Mouse (Mus musculus) layer of hippocampus, postnatal 14 days (tissue): ENCODE measurements around the gene Krt76. TPM values are rescaled to one million over a fixed set of nuclear protein-coding genes. Genes with fewer than 3 reads are reported as not detected.

Experiments used
- DNase-seq, 2 experiments: peaks; one replicate each; pipeline ENCODE4 v3.0.0; 2021 to 2022; ENCODE audit warnings: low spot score in 2 of 2, mixed read lengths in 1 of 2
- microRNA-seq, 2 experiments: library from miRNA; unstranded; fragments of <30 nt; microRNA quantifications; one replicate each; pipeline ENCODE4 v1.2.0; 2021
- total RNA-seq, 2 experiments: library from RNA; stranded (reverse); gene quantifications; 2 replicates each; pipeline ENCODE4 v1.2.3; 2021

Gene Krt76
- total RNA-seq, 2 experiments from 2014 or later: not detected

DNA sequence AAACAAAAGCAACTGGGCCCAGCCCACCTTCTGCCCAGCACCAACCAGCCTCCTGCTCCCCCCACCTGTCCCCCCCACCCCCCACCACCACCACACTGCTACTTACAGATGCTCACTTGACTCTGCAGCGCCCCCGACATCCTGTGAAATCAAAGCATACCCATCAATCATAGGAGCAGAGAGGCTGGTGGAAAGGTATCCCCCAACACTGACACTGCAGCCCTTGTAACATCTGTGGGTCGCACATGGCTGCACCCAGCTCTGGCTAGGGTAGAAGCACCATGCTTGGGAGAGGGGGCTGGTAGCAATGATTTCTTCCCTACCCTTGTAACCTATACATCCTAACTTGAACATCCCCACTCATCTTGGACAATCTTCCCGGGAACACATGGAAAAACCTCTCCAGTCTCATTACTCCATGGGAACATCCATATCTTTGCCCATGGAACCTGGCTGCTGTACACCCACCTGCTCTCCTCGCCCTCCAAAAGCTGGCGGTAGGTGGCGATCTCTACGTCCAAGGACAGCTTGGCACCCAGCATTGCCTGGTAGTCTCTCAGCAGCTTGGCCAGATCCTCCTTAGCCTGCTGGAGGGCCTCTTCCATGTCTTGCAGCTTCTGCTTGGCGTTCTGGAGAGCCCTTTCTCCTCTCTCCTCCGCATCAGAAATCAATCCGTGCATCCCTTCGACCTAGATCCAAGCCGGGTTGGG, 32.1 kb downstream of the Krt76 start:
- no peak for DNase-seq

DNA sequence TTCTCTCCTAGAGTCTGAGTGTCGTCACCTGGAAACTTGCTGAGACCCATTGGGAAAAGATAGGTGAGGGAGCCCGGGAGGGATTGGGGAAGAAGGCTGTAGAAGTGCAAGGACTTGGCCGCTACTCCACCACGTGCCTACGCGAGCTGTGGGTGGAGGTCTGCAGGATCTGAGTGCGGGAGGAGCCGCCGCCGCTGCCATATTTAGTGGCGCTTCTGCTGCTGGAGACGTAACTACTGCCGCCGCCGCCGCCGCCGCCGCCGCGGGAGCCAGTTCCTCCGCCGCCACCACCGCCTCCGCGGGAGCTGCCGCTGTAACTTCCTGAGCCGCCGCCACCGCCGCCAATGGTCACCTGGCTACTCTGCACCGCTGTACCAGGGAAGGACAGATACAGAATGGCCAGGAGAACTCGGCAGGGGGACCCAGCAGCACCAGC, 33.0 kb downstream of the Krt76 start:
- peak in 1 of 2 experiments; percentile 24 for DNase-seq

DNA sequence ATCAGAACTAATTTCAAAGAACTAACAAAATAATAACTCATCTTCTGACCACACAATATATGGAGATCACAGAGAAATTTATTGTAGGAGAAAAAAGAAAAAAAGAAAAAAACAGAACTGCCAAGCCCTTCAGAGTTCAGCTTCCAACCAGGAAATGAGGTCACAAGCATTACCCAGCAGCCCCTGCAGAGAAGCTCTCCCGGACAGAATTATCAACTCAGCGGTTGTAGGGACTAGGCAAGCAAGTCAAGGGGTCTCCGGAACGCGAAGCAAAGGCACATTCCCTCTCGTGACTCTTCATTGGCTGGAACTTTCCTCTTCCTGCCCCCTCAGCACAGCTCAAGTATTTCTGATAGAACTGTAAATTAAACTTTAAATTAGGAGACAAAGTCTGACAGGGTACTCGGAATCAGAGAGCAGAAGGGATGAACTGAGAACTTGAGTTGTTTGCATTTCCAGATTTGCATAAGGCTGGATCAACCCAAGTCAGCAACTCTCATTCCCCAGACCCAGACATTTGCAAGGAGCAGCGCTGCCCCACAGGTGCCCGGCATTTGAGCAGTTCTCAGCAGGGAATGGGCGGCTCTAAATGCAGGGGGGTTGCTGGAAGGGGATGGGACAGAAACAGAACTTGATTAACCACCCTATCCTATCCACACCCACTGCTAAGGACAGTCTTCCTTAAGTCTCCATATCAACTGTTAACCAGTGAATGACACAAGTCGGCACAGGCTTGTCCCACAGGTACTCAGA, 33.9 kb downstream of the Krt76 start:
- no peak for DNase-seq

DNA sequence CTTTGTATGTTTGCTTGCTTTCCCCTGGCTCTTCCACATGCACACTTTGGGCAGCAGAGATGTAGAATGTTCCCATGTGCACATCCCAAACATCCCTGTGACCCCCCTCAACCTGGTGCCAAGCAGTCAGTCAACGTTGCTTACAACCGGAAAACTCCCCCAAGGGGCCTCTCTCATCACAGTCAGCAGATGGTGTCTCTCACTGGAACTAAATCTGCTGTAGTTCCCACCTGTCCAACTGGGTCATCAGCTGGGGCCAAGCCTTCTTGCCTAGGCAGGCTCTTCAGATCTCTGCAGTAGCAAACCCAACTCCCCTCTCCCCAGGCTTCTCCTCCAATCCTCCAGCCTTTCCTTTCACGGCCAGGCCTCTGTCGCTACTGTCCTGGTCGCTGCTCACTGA, 36.0 kb downstream of the Krt76 start:
- DNase-seq: no peak

DNA sequence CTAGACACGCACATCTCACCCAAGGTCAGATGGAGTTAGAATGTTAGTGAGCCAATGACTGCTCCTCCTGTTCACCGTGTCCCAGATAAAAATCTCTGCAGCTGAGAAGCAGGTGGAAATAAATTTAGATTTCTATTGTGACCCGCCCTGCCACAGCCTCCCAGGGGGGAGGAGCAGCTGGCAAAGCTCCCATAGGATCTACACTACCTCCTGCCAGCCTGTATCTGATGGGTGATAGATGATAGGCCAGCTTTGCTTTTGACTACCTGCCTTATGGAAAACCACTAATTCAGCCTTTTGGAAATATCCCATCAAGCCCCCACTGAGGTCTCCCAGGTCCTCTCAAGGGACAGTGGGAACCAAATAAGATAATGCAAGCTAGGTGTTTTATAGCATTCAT, 37.0 kb downstream of the Krt76 start:
- DNase-seq: no peak

DNA sequence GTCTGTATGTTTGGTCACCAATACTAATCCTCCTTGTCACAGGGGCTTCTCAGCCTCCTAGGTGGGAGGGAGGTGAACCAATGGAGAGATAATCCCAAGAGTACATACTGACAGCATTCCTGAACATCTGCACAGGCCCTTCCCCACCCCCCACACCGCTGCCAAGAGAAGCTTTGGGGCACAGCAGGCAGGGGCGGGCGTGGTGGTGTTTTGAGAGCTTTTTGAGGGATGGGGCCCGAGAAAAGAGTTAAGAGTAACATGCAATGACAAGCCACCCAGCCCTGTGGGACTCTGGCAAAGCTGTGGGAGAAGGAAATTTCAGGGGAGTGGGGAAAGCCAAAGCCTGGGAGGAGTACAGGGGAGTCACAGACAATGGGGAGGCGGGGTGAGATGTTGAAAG, 38.4 kb downstream of the Krt76 start:
- no peak for DNase-seq

DNA sequence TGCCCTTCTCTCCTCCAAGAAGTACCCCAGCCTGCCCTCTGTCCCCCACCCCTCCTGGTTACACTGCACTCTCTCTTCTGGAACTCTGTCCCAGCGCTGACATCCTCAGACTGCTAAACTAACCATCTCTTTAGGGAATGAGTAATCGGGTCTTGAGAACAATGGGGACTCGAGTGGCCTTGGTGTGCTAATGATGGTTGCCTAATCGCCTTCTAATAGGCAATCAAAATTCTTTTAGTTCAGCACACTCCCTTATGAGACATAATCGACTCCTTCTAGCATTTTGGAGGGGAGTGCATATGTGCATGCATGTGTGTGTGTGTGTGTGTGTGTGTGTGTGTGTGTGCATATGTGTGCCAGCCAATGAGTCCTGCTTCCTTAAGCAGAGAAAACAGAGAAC, 40.1 kb downstream of the Krt76 start:
- no peak for DNase-seq

DNA sequence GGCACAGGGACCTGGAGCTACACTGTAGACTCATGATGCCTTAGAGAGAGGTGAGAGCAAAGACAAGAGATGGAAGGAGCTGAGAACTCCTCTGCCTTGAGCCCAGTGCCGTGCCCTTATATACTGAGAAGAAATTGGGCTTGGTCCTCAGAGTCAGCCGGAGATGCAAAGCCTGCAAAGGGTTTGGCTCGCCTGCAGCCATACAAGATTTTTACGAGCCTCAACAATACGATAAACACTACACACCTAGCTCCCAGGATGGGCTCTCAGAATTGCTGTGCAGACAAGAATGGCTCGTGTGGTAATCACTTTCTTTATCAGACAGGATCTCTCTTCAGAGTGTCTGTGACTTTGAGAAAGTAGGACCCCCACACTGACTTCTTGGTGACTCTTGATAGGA, 42.0 kb downstream of the Krt76 start, which contains the start of gene Krt1:
Krt1 (minus strand) TSS at position 101 of the 400 bp plus-strand sequence.
- no peak for DNase-seq

DNA sequence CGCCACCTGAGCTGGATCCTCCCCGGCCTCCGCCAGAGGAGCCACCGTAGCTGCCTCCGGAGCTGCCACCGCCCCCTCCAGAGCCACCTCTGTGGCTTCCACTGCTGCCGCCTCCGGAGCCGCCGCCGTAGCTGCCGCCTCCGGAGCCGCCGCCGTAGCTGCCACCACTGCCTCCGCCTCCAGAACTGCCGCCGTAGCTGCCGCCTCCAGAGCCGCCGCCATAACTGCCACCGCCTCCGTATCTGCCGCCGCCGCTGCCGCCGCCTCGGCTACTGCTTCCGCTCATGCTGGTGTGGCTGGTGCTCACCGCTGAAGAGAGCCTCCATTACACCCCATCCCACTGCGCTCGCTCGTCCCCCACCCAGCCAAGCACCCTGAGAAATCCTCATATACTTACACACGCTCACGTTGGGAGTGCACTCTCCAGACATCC, 46.7 kb downstream of the Krt76 start:
- DNase-seq: peak; percentile 24 to 49

DNA sequence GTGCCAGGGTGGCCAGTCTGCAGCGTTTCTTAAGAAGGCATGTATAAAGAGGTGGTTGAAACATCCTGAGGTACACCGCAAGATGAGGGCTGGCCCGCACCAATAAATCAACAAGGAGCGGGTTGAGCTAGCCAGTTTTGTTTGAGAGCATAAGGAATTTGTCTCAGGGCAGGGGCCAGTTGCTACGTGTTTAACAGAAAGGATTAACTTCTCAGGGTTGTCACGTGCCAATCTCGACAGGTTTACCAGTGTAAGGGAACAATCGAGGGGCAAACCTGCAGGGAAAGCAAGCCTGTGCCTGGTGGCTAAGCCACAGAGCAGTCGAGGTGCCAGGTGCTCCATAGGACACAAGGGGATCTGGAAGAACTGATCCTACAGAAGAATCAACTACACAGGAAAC, 49.5 kb downstream of the Krt76 start:
- DNase-seq: no peak

DNA sequence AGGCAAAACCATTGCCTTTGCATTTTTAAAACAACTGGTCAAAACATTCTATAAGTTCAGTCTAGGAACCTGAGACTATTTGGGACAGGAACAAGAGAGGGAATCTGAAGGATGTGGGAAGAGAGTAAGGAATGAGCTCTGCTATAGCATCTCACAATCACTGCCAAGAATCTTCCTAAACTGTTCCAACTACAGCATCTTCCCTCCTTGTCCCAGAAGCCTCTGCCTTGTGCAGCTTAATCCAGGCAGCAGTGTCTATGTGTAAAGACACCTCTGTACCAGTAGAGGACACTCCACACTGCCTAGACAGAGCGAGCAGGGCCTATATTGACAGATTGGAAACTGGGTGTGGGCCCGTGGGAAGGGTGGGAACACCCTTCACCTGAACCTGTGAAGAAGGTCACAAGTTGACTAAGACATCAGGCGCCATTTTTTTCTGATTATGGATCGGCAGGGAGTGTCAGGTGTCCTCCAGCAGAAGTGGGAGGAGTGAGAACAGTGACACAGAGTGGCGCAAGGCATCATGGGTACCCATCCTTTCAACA, 57.9 kb downstream of the Krt76 start:
- DNase-seq: no peak

Small RNA genes lying within 50 kb of the gene (microRNA-seq; reads per million reads assigned to microRNA genes)
- gene Gm44356: 0 reads per million in 2 experiments

Other genes starting within 250 kb of the Krt76 start
- not detected for gene Gm5478, start 245.5 kb downstream of the Krt76 start, total RNA-seq
- not detected for gene Krt6b, start 212.6 kb downstream of the Krt76 start, total RNA-seq
- not detected for gene Krt6a, start 198.6 kb downstream of the Krt76 start, total RNA-seq
- gene Krt5, start 180.0 kb downstream of the Krt76 start, total RNA-seq: under 1 TPM; 0.33 to 0.48 TPM
- not detected for gene Krt71, start 149.8 kb downstream of the Krt76 start, total RNA-seq
- gene Krt72, start 106.5 kb downstream of the Krt76 start, total RNA-seq: not detected
- gene Krt73, start 90.6 kb downstream of the Krt76 start, total RNA-seq: 1 to 10 TPM; 7.7 to 8.2 TPM
- 1 to 10 TPM; 2.6 to 3.7 TPM for gene Krt2, start 74.8 kb downstream of the Krt76 start, total RNA-seq
- 1 to 10 TPM; 3.4 to 4.4 TPM for gene Krt1, start 42.1 kb downstream of the Krt76 start, total RNA-seq
- 1 to 10 TPM; 7.2 to 9.4 TPM for gene Krt77, start 23.2 kb downstream of the Krt76 start, total RNA-seq
- not detected for gene Krt4, start 31.8 kb upstream of the Krt76 start, total RNA-seq
- gene Krt79, start 47.4 kb upstream of the Krt76 start, total RNA-seq: under 1 TPM in 1 of 2 experiments, not detected in 1; 0.44 TPM
- not detected for gene Krt78, start 61.4 kb upstream of the Krt76 start, total RNA-seq
- 1 to 10 TPM in 1 of 2 experiments, under 1 TPM in 1; 0.31 to 1.6 TPM for gene Krt8, start 111.6 kb upstream of the Krt76 start, total RNA-seq
- 1 to 10 TPM in 1 of 2 experiments, under 1 TPM in 1; 0.45 to 3.4 TPM for gene Krt18, start 135.3 kb upstream of the Krt76 start, total RNA-seq
- gene Eif4b, start 180.9 kb upstream of the Krt76 start, total RNA-seq: 100 to 1,000 TPM; 179 to 184 TPM
- gene Tns2, start 207.5 kb upstream of the Krt76 start, total RNA-seq: 10 to 100 TPM; 10.0 to 15.8 TPM
- 100 to 1,000 TPM; 163 to 164 TPM for gene Spryd3, start 243.3 kb upstream of the Krt76 start, total RNA-seq